Mouse (Mus musculus) left cerebral cortex, adult 18-20 months (tissue): ENCODE results near the gene Pcolce2. TPM values are rescaled to one million over a fixed set of nuclear protein-coding genes. Genes with fewer than 3 reads are reported as not detected.
A peak's percentile ranks its signal among the peaks of the same experiment; 100 is the strongest.

Experiments used
- DNase-seq, 2 experiments: peaks; one replicate each; pipeline ENCODE4 v3.0.0; 2021 to 2022; ENCODE audit warnings: low spot score in 2 of 2, mixed read lengths in 1 of 2
- total RNA-seq, 2 experiments: library from RNA; stranded (reverse); gene quantifications; 2 replicates each; pipeline ENCODE4 v1.2.3; 2021

Pcolce2 gene
- total RNA-seq, 2 experiments from 2014 or later = 2.1 to 3.5 TPM

DNA sequence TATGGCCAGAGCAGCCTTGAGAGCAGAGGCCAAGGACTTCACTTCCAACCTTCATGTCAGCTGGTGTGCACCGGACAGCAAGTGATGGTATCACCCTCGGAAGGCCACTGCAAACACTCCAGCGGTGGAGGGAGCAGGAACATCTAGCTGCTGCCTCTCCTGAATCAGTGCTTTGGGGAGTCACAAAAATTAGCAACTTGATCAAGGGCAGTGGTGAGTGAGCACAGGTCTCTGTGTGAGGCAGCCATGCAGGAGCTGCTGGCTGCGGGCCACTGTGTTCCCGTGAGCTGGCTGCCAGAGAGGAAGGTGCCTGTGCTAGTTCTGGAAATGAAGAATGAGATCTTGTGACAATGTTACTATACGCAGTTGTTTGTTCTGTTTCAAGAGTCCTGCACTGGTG, 16.0 kb downstream of the Pcolce2 start:
- DNase-seq = no peak

DNA sequence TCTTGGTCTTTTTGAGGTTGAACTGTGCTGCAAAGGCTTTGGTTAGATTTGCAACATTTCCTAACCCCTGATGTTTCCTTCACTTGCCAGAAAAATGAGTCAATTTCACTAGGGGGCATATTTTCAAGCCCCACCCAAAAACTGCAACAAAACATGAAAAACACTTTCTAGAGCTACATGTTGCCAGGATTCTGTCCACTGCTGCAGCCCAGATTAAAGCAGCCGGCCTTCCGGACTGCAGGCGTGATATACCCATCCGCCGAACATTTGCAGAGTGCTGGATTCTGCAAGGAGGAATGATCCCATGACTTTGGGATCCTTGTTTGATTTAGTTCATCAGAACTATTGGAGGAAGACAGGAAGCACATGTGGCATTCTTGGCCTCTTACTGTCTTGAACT, 17.0 kb downstream of the Pcolce2 start:
- DNase-seq = no peak

DNA sequence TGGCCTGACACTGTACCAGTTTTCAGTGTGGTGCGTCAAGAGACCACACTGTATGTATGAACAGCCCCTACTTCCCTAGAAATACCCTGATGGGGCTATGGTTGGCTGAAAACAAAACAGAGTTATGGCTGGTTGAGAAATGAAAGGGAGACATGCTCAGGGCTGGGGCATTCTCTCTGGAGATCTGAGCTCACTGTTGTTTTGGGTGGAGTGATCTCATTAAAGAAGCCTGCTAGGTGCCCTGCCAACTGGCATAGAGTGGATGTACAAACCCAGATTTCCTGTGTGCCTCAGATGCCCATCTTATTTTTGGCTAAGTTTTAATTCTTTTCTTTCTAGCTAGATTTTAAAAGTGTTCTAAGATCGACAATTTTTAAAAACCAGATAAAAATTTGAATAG, 20.5 kb downstream of the Pcolce2 start:
- DNase-seq = no peak

DNA sequence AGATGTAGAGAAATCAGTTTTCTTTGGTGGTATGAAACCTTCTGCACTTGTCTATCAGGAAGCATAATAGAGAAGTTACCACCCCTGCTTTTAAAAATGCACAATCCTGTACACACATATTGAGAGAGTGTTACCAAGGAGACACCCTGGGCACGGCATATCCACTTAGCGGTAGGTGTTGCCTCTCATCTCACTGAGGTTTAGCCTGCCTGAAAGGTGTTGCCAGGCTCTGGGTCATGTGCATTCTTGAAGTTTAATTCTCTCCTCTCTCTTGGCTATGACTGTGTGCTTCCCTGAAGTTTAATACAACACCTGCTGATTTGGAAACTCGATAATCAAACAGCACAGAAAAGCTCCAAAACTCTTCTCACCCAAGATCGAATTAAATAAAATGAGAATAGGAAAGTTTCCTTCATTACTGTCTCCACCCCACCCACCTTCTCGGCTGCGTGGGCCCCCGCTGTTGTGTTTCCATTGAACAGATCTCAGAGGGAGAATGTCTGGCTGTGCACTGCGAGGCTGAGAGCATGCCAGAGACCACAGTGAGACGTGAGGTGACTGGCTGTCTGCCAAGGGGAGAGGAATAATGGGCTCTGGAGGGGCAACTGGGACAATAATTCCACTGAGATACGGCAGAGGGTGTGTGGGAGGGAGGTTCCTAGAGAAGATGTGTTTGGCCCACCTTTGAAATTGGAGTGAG, 27.0 kb downstream of the Pcolce2 start:
- DNase-seq = peak; percentile 25 to 52

DNA sequence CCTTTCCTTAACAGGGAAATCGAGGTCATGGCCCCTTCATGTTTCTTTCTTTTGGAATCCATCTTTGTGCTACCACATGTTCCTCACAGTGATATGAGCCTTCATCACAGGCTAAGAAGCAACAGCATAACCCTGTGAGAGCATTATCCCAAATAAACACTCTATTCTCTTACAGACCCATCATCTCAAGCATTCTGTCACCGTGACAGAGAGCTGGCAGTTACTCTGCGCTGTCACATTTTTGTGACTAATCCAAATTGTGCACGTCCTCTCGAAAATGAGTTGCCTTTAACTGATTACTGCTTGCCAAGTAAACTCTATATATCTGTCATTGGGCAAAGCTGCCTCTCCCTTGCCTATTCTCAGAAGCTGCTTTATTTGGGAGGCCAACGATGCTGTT, 28.4 kb downstream of the Pcolce2 start:
- DNase-seq = no peak

DNA sequence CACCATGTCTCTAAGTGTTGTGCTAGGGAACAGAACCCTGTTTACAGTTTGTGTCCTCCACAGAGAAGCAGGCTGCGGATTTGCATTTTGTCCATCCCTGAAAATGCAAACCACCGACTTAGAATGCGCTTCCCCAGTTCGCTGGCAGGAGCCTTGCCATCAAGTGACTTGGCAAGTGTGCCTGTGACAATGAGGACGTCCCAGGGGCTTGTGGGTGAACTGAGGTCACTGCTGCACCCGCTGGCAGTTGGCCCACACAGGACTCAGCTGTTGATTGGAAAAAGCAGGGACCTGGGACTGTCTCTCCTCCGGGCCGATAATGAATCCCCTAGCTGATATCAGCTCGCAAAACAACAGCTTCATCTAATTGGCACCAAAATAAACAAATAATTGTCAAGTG, 30.4 kb downstream of the Pcolce2 start:
- peak; percentile 43 to 49 for DNase-seq

DNA sequence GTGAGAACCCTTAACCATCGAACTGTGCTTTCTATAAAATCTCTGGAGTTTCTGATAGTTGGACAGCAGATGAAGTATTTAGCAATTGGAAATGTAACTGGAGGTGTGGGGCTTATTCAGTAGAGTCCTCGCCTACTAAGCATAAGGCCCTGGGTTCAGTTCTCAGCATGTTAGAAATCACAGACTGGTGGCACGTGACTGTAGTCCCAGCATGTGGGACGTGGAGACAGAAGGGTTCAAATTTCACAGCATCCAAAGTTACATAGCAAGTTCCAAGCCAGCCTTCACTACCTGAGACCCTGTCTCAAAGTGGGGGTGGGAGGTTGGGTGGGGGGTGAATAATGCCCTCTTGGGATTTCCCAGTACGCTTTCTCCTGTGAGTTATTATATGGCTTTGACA, 30.9 kb downstream of the Pcolce2 start:
- DNase-seq = no peak

DNA sequence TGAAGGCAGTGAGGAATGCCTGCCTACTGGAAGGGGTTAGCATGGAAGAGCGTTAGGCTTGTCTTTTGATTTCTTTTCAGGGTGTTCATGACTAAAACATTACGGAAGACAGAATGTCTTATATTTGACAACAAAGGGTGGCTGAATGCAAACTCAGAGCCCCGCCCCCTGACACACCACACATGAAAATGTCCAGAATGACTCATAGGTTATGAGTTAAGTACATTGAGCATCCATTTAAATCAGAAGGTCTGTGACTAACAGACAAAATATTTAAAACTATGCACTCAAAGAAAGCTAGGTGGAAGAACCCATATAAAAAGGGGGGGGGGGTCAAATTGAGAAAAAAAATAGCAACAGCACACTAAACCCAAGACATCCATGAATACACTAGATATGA, 34.9 kb downstream of the Pcolce2 start:
- no peak for DNase-seq

DNA sequence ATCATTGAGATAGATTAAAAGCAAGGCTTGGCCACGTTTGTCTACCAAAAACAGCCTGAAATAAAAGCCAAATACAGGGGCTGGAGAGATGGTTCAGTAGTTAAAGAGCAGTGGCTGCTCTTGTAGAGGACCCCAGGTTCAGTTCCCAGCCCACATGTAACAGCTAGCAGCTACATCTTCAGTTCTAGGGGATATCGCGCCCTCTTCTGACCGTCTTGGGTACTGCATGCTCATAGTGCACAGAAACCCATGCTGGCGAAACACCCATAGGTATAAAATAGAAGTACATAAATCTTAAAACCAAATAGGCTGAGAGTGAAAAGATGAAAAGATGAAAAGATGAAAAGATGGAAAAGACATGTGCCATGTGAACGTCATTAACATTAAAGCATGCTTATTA, 35.4 kb downstream of the Pcolce2 start:
- DNase-seq = no peak

DNA sequence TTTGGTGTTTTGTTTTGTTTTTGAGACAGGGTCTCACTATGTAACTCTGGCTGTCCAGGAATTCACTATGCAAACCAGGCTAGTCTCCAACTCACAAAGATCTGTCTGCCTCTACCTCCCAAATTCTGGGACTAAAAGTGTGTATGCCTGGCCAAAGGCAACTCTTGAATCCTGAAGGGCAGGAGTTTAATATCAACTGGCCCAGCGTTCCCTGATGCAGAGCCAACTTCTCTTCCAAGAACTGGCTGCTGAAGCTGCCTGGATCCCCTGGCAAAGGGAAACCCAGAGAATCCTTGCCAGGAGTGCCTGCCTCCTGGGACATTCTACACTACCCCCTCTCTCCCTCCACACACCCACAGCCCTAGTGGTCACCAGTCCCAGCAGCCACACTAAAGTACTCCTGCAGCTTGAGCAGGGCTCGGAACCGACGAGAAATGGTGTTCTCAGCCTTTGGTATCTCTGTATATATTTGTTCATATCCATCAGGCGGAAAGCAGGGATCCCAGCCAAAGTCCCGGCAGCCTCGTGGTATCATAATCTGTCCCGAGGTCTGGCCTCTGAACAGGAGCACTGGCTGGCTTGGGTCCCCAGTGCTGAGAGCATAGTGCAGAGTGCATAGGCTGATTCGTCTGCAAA, 37.8 kb downstream of the Pcolce2 start:
- peak; percentile 10 to 16 for DNase-seq

DNA sequence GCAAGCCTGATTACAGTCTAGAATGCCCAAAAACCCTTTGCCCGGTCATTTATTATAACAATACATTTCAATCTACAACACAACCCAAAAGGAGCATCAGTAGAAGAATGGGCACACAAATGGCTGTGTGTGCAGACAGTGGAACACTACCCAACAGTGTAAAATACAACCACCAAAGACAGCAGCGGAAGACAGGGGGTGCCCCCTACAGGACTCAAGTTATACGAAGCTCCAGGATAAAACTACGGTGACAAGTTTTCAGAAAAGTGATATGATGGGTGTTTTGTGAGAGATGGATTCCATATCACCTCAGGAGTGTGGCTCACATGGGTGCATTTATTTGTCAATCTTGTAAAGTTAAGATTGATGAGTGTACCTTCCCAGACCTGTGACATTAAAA, 38.6 kb downstream of the Pcolce2 start:
- DNase-seq = no peak

DNA sequence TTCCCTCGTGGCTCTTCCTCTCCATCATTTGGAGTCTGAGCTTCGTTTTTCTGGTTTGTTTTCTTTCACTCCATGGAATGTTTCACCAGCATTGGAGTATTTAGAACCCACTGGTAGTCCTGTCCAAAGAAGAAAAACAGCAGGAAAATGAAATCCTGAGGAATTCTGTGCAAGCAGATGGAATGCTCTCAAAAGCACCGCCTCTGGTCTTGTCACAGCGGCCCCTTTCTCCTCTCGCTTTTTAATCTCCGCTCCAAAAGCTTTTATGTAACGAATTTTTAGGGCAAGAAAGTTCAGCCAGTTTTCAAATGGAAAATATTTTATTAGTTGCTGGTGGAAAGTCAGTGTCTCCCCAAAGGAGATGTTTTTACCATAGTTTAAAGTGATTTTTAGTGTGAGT, 42.6 kb downstream of the Pcolce2 start:
- no peak for DNase-seq

DNA sequence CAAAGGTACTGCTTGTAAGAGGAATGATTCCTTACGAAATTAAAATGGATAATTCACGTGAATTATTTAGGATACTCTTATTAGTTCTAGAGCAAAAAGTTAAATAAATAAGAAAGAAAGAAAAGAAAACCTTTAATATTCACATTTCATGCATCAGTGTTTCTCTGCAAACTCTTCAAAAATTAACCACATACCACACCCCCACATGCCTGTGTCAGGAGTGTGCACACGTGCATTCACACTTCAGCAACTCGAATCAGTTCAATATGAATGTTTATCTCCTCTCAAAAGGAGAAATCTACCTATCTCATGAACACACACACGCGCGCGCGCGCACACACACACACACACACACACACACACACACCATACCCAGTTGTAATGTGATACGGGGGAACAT, 43.3 kb downstream of the Pcolce2 start:
- DNase-seq = no peak

DNA sequence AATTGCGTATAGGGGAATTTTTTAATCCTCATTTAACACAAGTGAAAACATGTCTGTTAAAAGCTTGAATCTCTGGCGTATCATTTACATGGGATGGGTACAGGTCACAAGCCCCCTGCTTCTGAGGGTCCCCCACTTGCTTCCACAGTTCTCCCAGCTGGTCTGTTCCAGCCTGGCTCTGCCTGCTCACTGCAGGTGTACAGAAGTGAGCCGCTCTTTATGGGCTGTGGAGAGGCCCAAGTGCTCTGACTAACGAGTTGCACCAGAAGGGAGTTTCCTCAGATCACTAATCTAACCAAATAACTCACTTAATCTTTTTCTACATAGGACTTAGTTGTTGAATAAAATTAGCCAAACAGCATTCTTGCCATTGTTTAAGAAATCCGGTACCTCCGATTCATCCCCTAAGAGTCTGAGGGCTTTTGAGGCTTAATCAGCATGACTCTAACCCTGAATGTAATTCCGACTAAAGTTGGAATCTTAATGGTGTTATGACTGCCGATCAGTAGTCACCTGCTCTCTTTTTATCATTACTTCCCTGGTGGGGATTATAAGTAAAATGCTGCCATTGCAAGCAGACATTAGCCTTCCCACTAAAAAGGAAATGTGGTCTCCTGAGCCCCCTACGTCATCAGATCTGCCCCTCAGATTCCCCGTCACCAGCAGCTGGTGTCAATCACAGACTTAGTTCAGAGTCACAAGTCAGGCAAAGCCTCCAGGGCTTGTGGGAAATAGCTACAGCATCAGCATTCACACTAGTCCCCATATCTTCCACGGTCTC, 48.4 kb downstream of the Pcolce2 start:
- DNase-seq = no peak

DNA sequence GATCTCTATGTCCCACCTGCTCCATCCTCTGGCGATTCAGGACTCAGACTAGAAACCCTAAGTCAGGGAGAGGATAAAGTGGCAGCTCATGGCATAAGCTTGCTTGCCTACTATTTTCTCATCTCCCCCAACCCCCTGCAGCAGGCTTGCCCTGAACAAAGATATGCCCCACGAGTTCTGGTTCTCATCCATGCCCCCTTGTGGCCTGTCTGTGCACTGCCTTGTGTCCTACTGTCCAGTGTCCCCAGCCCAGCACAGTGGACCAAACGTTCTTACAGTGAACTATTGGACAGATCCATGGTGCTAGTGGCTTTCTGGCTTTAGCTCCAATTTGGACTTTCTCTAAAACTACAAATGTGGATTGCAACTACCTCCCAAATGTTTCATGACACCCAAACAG, 50.7 kb downstream of the Pcolce2 start:
- DNase-seq = peak; percentile 21 to 24

DNA sequence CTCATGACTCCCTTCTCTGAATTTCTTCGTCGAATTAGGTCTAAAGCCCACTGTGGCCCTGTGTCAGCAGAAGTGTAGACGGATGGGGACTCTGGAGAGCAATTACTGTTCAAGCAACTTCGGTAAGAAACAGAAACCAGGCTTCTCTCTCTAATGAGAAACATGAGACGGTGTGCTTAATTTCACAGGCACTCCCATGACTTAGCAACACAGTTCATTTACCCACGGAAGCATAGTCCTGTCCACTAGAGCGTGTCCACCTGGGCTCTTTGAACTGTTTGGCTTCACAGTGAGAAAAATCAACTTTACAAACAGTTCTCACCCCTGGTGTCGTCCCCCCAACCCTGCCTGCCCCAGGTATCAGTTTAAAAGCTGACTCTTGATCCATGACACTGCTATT, 55.4 kb downstream of the Pcolce2 start:
- no peak for DNase-seq

DNA sequence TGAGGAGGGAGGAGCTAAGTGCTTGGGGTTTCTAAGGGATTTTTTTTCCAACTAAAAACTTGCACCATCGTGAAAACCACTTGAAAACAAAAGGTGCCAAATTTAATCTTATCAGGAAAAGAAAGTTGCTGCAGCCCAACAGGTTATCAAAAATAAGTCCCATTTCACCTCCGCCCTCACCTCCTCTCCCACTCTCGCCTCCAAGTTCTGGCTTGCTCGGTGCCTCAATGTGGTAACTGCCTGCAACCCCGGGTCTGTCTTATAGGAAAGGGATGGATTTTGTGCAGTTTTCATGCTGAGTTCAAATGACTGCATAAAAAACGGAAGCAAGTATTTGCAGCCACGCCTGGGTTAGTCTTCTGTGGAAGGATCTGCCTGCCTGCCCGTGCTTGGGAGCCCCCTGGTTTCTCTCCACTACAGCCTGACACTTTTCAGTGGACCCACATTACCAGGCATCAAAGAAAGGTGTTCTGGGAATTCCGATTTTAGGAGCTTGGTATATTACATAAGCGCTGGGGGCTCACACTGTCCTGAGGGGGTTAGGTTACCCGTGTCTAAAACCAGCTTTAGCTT, 56.2 kb downstream of the Pcolce2 start:
- no peak for DNase-seq

DNA sequence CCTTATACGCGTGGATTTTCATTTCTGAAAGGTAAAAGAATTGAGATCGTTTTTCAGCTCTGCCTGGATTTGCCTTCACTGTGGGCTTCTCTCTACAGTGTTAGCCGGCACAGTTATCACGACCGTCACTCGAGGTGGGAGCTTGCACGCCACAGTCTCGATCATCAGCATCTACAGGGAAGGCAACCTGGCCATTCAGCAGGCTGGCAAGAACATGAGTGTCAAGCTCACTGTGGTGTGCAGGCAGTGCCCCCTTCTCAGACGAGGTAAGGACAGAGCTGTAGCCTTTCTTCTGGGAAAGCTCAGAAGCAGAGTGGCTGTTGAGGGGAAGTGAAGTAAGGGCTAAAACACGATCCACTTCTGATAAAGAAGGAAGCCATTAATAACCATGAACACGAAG, 57.1 kb downstream of the Pcolce2 start:
- no peak for DNase-seq

DNA sequence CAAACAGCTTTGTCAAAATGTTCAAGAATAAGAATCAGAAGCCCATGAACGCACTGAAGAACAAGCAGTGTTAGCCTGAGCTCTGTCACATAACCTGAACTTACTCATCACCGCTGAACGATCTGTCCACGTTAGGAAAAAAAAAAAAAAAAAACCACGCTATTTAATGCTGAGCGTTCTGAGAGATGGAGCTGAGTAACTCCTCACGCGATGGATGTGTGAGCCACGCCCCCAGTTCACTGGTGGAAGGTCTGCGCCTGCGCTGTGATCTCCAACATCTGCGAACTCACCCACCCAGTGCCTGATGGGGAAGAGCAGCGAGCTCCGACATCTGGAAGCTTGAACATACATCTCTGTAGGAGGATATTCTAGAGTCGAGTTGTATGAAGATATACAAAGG, 57.6 kb downstream of the Pcolce2 start:
- DNase-seq = no peak

DNA sequence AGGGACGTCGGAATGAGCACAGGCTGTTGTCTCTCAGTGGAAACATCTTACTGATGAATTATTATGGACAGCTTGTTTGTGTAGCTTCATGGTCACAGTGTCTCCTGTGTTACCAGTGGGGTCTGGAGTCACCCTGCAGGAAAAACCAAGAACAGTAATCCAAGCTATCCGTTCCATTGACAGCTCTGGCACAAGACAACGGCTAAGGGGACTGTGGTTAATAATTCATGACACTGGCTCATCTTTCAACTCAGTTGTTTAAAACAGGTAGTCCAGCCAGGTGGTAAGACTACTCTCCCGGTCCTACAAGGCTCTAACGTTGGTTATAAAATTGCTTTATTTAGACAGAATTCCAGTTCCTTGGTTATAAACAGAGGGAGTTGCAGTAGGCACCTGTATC, 59.2 kb downstream of the Pcolce2 start:
- DNase-seq = no peak

DNA sequence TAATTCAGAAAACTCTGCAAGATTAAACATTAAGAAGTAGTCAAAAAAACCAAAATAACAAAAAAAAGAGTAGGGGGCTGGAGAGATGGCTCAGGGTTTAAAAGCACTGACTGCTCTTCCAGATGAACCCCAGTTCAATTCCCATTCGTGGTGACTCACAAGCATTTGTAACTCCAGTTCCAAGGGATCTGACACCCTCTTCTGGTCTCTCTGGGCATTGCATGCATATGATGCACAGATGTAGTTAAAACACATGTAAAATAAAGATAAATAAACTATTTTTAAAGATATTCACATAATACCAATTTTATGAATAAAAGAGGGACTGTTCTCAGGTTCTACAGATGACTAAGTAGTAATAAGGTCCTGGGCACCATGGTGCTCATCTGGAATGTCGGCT, 60.4 kb downstream of the Pcolce2 start:
- peak; percentile 20 to 56 for DNase-seq

DNA sequence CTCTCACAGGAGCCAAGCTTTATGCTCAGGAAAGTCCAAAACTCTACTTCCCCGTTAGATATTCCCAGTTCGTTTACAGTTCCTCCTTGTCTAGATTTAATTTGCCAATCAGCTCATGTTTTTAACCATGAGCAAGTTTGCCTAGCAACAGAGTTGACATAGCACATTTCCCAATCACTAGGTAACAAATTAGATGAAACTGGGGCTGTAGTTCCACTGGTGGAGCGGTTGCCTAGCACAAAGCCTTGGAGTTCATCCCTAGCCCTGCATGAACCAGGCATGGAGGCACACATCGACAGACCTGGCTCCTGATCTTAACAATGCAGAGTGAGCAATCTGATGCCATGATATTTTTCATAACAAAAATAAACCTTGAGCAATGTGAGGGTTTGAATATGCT, 61.9 kb downstream of the Pcolce2 start:
- DNase-seq = no peak
